Mouse (Mus musculus) bone marrow, adult 2 months (tissue): Measurements from ENCODE around the gene Znhit6.

ENCODE experiments used
- CTCF ChIP-seq: fragments of 200-500 bp; IDR thresholded peaks from 2 replicates; pipeline ENCODE4 v1.5.1; 2011; ENCODE audit warnings: low read length, control low read depth; ENCODE audit not compliant: control insufficient read depth, insufficient read depth
- POLR2A ChIP-seq: fragments of 200-500 bp; IDR thresholded peaks from 2 replicates; pipeline ENCODE4 v1.6.1; 2011; ENCODE audit warnings: low read depth, mild to moderate bottlenecking, control low read depth, low read length, borderline replicate concordance; ENCODE audit not compliant: control insufficient read depth

GRCm38 (mm10) chr3:145648991-145649851 is 73.2 kb downstream of the Znhit6 start:
- TF ChIP-seq POLR2A (no peak), CTCF (no peak)
